In the genomic region with DNA sequence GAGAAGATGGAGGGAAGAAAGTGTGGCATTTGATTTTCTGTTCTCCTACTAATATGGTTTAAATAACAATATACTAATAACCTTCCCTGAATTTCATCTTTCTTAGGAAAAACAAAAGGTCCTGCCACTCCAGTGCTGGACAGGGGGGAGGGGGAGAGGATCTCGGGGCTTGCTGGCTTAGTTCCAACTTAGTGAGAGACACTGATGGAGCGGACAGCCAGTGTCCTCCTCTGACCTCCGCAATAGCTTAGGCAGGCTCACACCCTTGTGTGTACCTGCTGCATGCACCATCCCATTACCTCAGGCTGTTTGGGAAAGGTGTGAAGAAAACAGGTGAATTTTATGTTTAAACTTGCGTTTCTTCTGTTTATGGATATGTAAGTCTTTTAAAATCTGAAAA, we compare ENCODE assay signal across 26 mouse cellular contexts. TPM values are rescaled to one million over a fixed set of nuclear protein-coding genes. Genes with fewer than 3 reads are reported as not detected.
A peak's percentile ranks its signal among the peaks of the same experiment; 100 is the strongest.
DNase-seq lines count a peak whose midpoint lies in the region; ATAC-seq lines count a peak whose summit lies in the region.
"Had no signal": no experiment of that assay in that cellular context is flagged by ENCODE, and none has a peak within 500 bp of the region (broad histone marks: within the 10 kb centered on the region; RNA-seq: fewer than 3 reads in every experiment).

No protein-coding gene starts in this region.

- peak; percentile 30 for DNase-seq in kidney, postnatal 10 days
- peak; percentile 57 for DNase-seq in retina, postnatal 1 day
- no peak for DNase-seq in retina, embryonic 14.5 days (ENCODE audit: low spot score)
- DNase-seq in heart, embryonic 10.5 days (ENCODE audit: low spot score): no peak
- DNase-seq: adrenal gland, adult 8-10 months; B cell, adult 2 months; cerebellum, adult 2 months; cerebellum, postnatal 36 days; gastrocnemius, postnatal 10 days; heart, postnatal 14 days; lung, adult 2 months; lung, postnatal 14 days; thymus, adult 2 months; thymus, postnatal 36 days had no signal

- H3K9ac ChIP-seq in kidney, embryonic 16.5 days (replicated peaks; ENCODE audit: low read length): no peak overlapping the region
- no peak overlapping the region for H3K9ac ChIP-seq in liver, embryonic 16.5 days (ENCODE audit: low read depth, low read length)
- H3K9ac ChIP-seq: forebrain, embryonic 13.5 days; hindbrain, embryonic 15.5 days; intestine, embryonic 15.5 days; limb, embryonic 12.5 days; midbrain, embryonic 15.5 days; neural tube, embryonic 15.5 days had no signal

- 62% methylated on average over 4 of the region's 4 CpGs for WGBS in kidney, embryonic 16.5 days
- WGBS in liver, embryonic 16.5 days (ENCODE audit: insufficient replicate concordance): 68% methylated on average over 4 of the region's 4 CpGs
- 59% methylated on average over 4 of the region's 4 CpGs for WGBS in heart, embryonic 10.5 days

- no peak overlapping the region for H3K4me3 ChIP-seq in kidney, embryonic 16.5 days (ENCODE audit: low read length)
- no peak overlapping the region for H3K4me3 ChIP-seq in liver, embryonic 16.5 days (ENCODE audit: low read depth, low read length)
- H3K4me3 ChIP-seq in heart, embryonic 10.5 days: no peak overlapping the region
- H3K4me3 ChIP-seq: forebrain, embryonic 13.5 days; hindbrain, embryonic 10.5 days; hindbrain, embryonic 15.5 days; intestine, embryonic 15.5 days; layer of hippocampus, adult 2 months; left cerebral cortex, adult 2 months; limb, embryonic 12.5 days; midbrain, embryonic 15.5 days; neural tube, embryonic 15.5 days had no signal

- H3K9me3 ChIP-seq in kidney, embryonic 16.5 days (ENCODE audit: low read length): peaks cover under 1% of the 10 kb centered on the region; the same call in 1 of the 2 replicates
- H3K9me3 ChIP-seq in liver, embryonic 16.5 days (replicated peaks; ENCODE audit: control insufficient read depth, low read length): no peaks in the 10 kb centered on the region
- no peaks in the 10 kb centered on the region for H3K9me3 ChIP-seq in heart, embryonic 10.5 days
- H3K9me3 ChIP-seq: forebrain, embryonic 13.5 days; hindbrain, embryonic 10.5 days; hindbrain, embryonic 15.5 days; intestine, embryonic 15.5 days; limb, embryonic 12.5 days; midbrain, embryonic 15.5 days; neural tube, embryonic 15.5 days had no signal

- H3K27ac ChIP-seq in kidney, embryonic 16.5 days (ENCODE audit: low read length): no peak overlapping the region
- H3K27ac ChIP-seq in liver, embryonic 16.5 days (ENCODE audit: low read length): peak overlapping the region; percentile 51; the same call in 1 of the 2 replicates
- no peak overlapping the region for H3K27ac ChIP-seq in heart, embryonic 10.5 days
- H3K27ac ChIP-seq: forebrain, embryonic 13.5 days; hindbrain, embryonic 10.5 days; hindbrain, embryonic 15.5 days; intestine, embryonic 15.5 days; layer of hippocampus, adult 2 months; left cerebral cortex, adult 2 months; limb, embryonic 12.5 days; midbrain, embryonic 15.5 days; neural tube, embryonic 15.5 days had no signal

- H3K27me3 ChIP-seq in kidney, embryonic 16.5 days (ENCODE audit: insufficient read depth, low read length): no peaks in the 10 kb centered on the region
- no peaks in the 10 kb centered on the region for H3K27me3 ChIP-seq in liver, embryonic 16.5 days (ENCODE audit: control insufficient read depth, insufficient read depth, low read depth, low read length)
- H3K27me3 ChIP-seq in heart, embryonic 10.5 days (ENCODE audit: insufficient read depth, poor library complexity, severe bottlenecking): 0 out of 2 replicates have a peak, but pooled peaks cover under 1% of the 10 kb centered on the region
- H3K27me3 ChIP-seq: forebrain, embryonic 13.5 days; hindbrain, embryonic 15.5 days; intestine, embryonic 15.5 days; limb, embryonic 12.5 days; midbrain, embryonic 15.5 days; neural tube, embryonic 15.5 days had no signal

- H3K36me3 ChIP-seq in kidney, embryonic 16.5 days (ENCODE audit: insufficient read depth, low read length): 0 out of 2 replicates have a peak, but pooled peaks cover 11% of the 10 kb centered on the region
- no peaks in the 10 kb centered on the region for H3K36me3 ChIP-seq in liver, embryonic 16.5 days (ENCODE audit: control insufficient read depth, insufficient read depth)
- H3K36me3 ChIP-seq in heart, embryonic 10.5 days: peaks cover 16% of the 10 kb centered on the region; the same call in 1 of the 2 replicates
- H3K36me3 ChIP-seq: intestine, embryonic 15.5 days had no signal

- H3K4me1 ChIP-seq in kidney, embryonic 16.5 days (ENCODE audit: insufficient read depth, low read length): peaks cover 32% of the 10 kb centered on the region
- peaks cover 18% of the 10 kb centered on the region for H3K4me1 ChIP-seq in liver, embryonic 16.5 days (ENCODE audit: control insufficient read depth, low read depth, low read length)
- peaks cover 24% of the 10 kb centered on the region for H3K4me1 ChIP-seq in heart, embryonic 10.5 days
- H3K4me1 ChIP-seq: intestine, embryonic 15.5 days had no signal

- ATAC-seq in kidney, embryonic 16.5 days (ENCODE audit: low FRiP score, low TSS enrichment): no peak
- ATAC-seq in liver, embryonic 16.5 days (ENCODE audit: low read depth): peak; percentile 62
- ATAC-seq: activated CD4-positive, CD25-positive, alpha-beta regulatory T cell, adult 4 months; forebrain, embryonic 13.5 days; midbrain, embryonic 15.5 days had no signal

- no peak overlapping the region for H3K4me2 ChIP-seq in kidney, embryonic 16.5 days (replicated peaks; ENCODE audit: low read depth, low read length)
- peak overlapping the region; percentile 32 for H3K4me2 ChIP-seq in liver, embryonic 16.5 days (ENCODE audit: low read depth, low read length)
- H3K4me2 ChIP-seq: forebrain, embryonic 13.5 days; hindbrain, embryonic 15.5 days; limb, embryonic 12.5 days; midbrain, embryonic 15.5 days; neural tube, embryonic 15.5 days had no signal

RNA-seq across cellular contexts. Expression of a gene that starts 7.5 kb away (rescaled TPM):
- polyA plus RNA-seq in kidney, embryonic 16.5 days (2015; fragmentation: Nextera tagmentation; extraction: Ambion mirVana): 25.3 and 26.5 TPM in 2 replicates
- polyA plus RNA-seq in liver, embryonic 16.5 days (2015; fragmentation: Nextera tagmentation; extraction: Ambion mirVana): 8.1 and 8.9 TPM in 2 replicates
- polyA plus RNA-seq in heart, embryonic 10.5 days (2016; fragmentation: Nextera tagmentation; extraction: Ambion mirVana): 12.1 and 19.4 TPM in 2 replicates

Comparison
In these comparisons a context has a peak if more than half of its experiments do, and no peak if none do; other contexts are left out.
1. DNase-seq: peak in kidney, postnatal 10 days (single experiment) and retina, postnatal 1 day (single experiment); none in retina, embryonic 14.5 days (single experiment) and heart, embryonic 10.5 days (single experiment).